In genomic region chr6:17669826-17670225, GRCm38 (mm10) we compare ENCODE assay signal across 17 mouse cellular contexts. TPM values are rescaled to one million over a fixed set of nuclear protein-coding genes. Genes with fewer than 3 reads are reported as not detected.
DNase-seq lines count a peak whose midpoint lies in the region; TF ChIP-seq lines count a peak whose summit lies in the region.
"Had no signal": no experiment of that assay in that cellular context is flagged by ENCODE, and none has a peak within 500 bp of the region (broad histone marks: within the 10 kb centered on the region; RNA-seq: fewer than 3 reads in every experiment).

No protein-coding gene starts in this region.

- intact Hi-C loops in heart, postnatal 36 days (cut with DNase I): loop anchor here (2.0 kb wide), 1 partner anchor 15 kb away; no protein-coding TSS in a partner anchor

- no peak for TF ChIP-seq CTCF in layer of hippocampus, adult 2 months (conservative IDR thresholded peaks at IDR 0.05)

- peak; percentile 81 for DNase-seq in heart, adult 11 months
- no peak for DNase-seq in heart, postnatal 36 days
- no peak for DNase-seq in layer of hippocampus, adult 2 months (ENCODE audit: low spot score in 2 of 2)
- DNase-seq in layer of hippocampus, postnatal 36 days: no peak
- DNase-seq in adipocyte (ENCODE audit: low spot score): peak; percentile 41
- DNase-seq in embryo, embryonic 11 days: no peak
- DNase-seq: adrenal gland, postnatal 10 days; cerebellum, adult 11 months; cerebellum, adult 8-10 months; cerebellum, postnatal 14 days; forebrain, postnatal 0 days; gastrocnemius, postnatal 10 days; kidney, adult 11 months had no signal

- H3K4me3 ChIP-seq in layer of hippocampus, adult 2 months: no peak overlapping the region
- H3K4me3 ChIP-seq: embryonic facial prominence, embryonic 13.5 days; forebrain, embryonic 13.5 days; heart, embryonic 12.5 days had no signal

- peak overlapping the region; percentile 28; the same call in 1 of the 2 replicates for H3K27ac ChIP-seq in layer of hippocampus, adult 2 months
- H3K27ac ChIP-seq: embryonic facial prominence, embryonic 13.5 days; forebrain, embryonic 13.5 days; hindbrain, embryonic 14.5 days had no signal

RNA-seq across cellular contexts. Expression of gene St7, which starts 22.9 kb away (rescaled TPM):
- total RNA-seq in heart, postnatal 36 days (2021): 10 to 100 TPM; 15.6 to 17.4 TPM
- 10 to 100 TPM; 53.8 to 56.1 TPM for total RNA-seq in layer of hippocampus, adult 2 months (2021)
- total RNA-seq in layer of hippocampus, postnatal 36 days (2021): 10 to 100 TPM; 48.0 to 52.5 TPM

RNA-seq across cellular contexts. Expression of gene Capza2, which starts 33.8 kb away (rescaled TPM):
- 100 to 1,000 TPM; 145 TPM for total RNA-seq in heart, postnatal 36 days (2021)
- total RNA-seq in layer of hippocampus, adult 2 months (2021): 100 to 1,000 TPM; 300 to 302 TPM
- total RNA-seq in layer of hippocampus, postnatal 36 days (2021): 100 to 1,000 TPM; 299 to 316 TPM

Comparison
In these comparisons a context has a peak if more than half of its experiments do, and no peak if none do; other contexts are left out.
1. DNase-seq: peak in heart, adult 11 months (single experiment) and adipocyte (single experiment); none in heart, postnatal 36 days (0 of 2), layer of hippocampus, adult 2 months (0 of 2), layer of hippocampus, postnatal 36 days (0 of 2) and embryo, embryonic 11 days (single experiment).